Mouse (Mus musculus) MEL-GATA-1-ER (cell line): ENCODE data around the gene Cat.
A peak's percentile ranks its signal among the peaks of the same experiment; 100 is the strongest.

ENCODE experiments used
- DNase-seq: peaks from one replicate; pipeline ENCODE4 v3.0.0-alpha.2; 2012; ENCODE audit warnings: low read depth; ENCODE audit errors: extremely low read depth

Cat gene

GRCm38 (mm10) chr2:103484617-103485401 is at the start of gene Cat:
Gene Cat (minus strand): TSS chr2:103485160.
- DNase-seq, result peak; percentile 87

- no peak for DNase-seq
Observed at GRCm38 (mm10) chr2:103525596-103525995, 40.6 kb upstream of the Cat start.

- DNase-seq, result no peak
Observed at GRCm38 (mm10) chr2:103516472-103516871, 31.5 kb upstream of the Cat start.

GRCm38 (mm10) chr2:103515513-103516180 is 30.7 kb upstream of the Cat start:
- no peak for DNase-seq

GRCm38 (mm10) chr2:103512066-103512795 is 27.3 kb upstream of the Cat start:
- DNase-seq, result no peak

GRCm38 (mm10) chr2:103511631-103512030 is 26.7 kb upstream of the Cat start:
- no peak for DNase-seq

- no peak for DNase-seq
Observed at GRCm38 (mm10) chr2:103511042-103511441, 26.1 kb upstream of the Cat start.

GRCm38 (mm10) chr2:103507651-103508050 is 22.7 kb upstream of the Cat start:
- DNase-seq, result no peak

GRCm38 (mm10) chr2:103505956-103506355 is 21.0 kb upstream of the Cat start:
- DNase-seq, result no peak

- DNase-seq, result peak; percentile 62
Observed at GRCm38 (mm10) chr2:103504463-103504862, 19.5 kb upstream of the Cat start.

GRCm38 (mm10) chr2:103500769-103501168 is 15.8 kb upstream of the Cat start:
- no peak for DNase-seq

- peak; percentile 47 for DNase-seq
Observed at GRCm38 (mm10) chr2:103495633-103496418, 10.9 kb upstream of the Cat start.

- DNase-seq, result no peak
Observed at GRCm38 (mm10) chr2:103493827-103494226, 8.9 kb upstream of the Cat start.

GRCm38 (mm10) chr2:103492526-103492925 is 7.6 kb upstream of the Cat start:
- no peak for DNase-seq

GRCm38 (mm10) chr2:103483986-103484520 is 907 bp downstream of the Cat start:
- DNase-seq, result no peak

GRCm38 (mm10) chr2:103483289-103483985 is 1.5 kb downstream of the Cat start:
- peak; percentile 51 for DNase-seq

- DNase-seq, result no peak
Observed at GRCm38 (mm10) chr2:103481314-103482231, 3.4 kb downstream of the Cat start.

GRCm38 (mm10) chr2:103480871-103481270 is 4.1 kb downstream of the Cat start:
- no peak for DNase-seq

- DNase-seq, result peak; percentile 69
Observed at GRCm38 (mm10) chr2:103480240-103480639, 4.7 kb downstream of the Cat start.
